Mouse (Mus musculus) kidney, adult 2 months (tissue): ENCODE results near the gene Shld2.

Experiments
- CTCF ChIP-seq: fragments of 200-500 bp; conservative IDR thresholded peaks from 2 replicates; pipeline ENCODE4 v1.5.1; 2011; ENCODE audit warnings: low read depth, mild to moderate bottlenecking, control low read depth, low read length, moderate library complexity, mixed read lengths; ENCODE audit not compliant: insufficient read depth, insufficient read length
- POLR2A ChIP-seq: fragments of 200-500 bp; IDR thresholded peaks from one replicate; pipeline ENCODE4 v1.6.1; 2011; ENCODE audit warnings: low read depth, low read length, control low read depth

DNA sequence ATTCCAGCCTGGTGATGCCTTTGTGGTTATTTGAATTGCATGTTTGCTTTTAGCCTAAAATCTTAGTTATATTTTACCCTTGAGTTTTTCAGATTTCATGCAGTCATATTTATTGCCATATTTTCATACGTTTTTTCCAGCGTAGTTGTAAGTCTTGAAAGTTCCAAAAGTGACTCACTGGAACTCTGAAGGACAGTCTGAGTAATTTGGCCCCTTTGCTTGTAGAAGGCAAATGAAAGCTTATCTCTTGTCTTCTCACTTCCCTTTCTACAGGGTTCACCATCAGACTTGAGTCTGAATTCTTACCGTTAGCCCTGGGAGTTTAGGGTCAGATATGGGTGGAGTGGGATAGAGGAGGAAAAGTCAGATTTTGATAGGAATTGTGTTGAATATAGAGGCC, 16.3 kb upstream of the Shld2 start:
- no peak for TF ChIP-seq CTCF
- no peak for TF ChIP-seq POLR2A
